Mouse (Mus musculus): ENCODE measurements around the gene Acap2. TPM values are rescaled to one million over a fixed set of nuclear protein-coding genes. Genes with fewer than 3 reads are reported as not detected.

Gene Acap2
- total and polyA plus RNA-seq, 2 experiments: 4.4 to 12.7 TPM

DNA sequence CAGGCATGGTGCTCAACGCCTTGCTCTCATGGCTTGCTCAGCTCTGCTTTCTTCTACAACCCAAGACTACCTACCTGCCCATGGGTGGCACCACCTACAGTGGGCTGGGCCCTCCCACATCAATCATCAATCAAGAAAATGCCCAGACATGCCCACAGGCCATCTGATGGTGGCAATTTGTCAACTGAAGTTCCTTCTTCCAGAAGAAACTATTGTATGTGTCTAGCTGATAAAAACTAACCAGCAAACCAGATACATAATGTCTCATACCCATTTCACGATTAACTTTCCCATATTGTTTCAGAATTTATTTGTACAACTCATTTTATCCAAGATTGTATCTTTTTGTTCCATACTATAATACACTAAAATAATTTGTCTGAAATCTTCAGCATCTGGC is 15.3 kb downstream of the Acap2 start:
- Histone ChIP-seq H3K27ac (replicated peaks; ENCODE audit: insufficient read depth, low read depth, low read length) (no peak overlapping the region), H3K36me3 (ENCODE audit: control insufficient read depth, insufficient read depth, low read length) (no peaks in the 10 kb centered on the region), H3K79me2 (ENCODE audit: control insufficient read depth, insufficient read depth, low read length) (peaks cover 38% of the 10 kb centered on the region), H3K27me3 (ENCODE audit: control insufficient read depth, insufficient read depth, low read length) (no peaks in the 10 kb centered on the region), H3K9ac (ENCODE audit: low read depth, low read length) (no peak overlapping the region), H3K4me3 (ENCODE audit: insufficient read depth, low read depth, low read length) (no peak overlapping the region), H3K4me1 (ENCODE audit: control insufficient read depth, insufficient read depth, low read length) (peaks cover 11% of the 10 kb centered on the region)
- 92% methylated on average over 2 of the region's 2 CpGs for WGBS
- no peak for TF ChIP-seq CTCF (IDR thresholded peaks at IDR 0.05; ENCODE audit: low read depth, low read length)
- no peak for TF ChIP-seq POLR2A (IDR thresholded peaks at IDR 0.05; ENCODE audit: extremely low read depth, insufficient read depth, low read length)
- no peak for DNase-seq (ENCODE audit: extremely low read depth, low read depth, low spot score)

DNA sequence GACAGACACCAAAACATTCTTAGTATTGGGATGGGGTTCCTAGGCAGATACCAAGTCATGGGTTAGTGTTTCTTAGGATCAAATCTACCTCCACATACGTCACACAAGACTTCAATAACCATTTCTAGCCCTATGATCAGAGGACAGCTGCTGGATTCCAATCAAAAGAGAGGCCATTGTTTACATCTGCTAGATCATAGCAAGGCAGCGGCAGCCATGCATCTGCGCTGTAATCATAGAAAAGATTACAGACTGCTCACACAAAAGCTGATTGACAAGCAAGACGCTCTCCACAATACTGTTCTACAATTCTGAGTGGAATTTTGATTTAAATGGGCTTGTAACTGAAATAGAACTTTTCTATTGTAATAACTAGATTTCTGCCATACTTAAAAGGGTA is 16.3 kb downstream of the Acap2 start:
- H3K4me1 ChIP-seq (ENCODE audit: control insufficient read depth, insufficient read depth, low read length): peaks cover 11% of the 10 kb centered on the region
- H3K36me3 ChIP-seq (ENCODE audit: control insufficient read depth, insufficient read depth, low read length): no peaks in the 10 kb centered on the region
- TF ChIP-seq CTCF (IDR thresholded peaks at IDR 0.05; ENCODE audit: low read depth, low read length): no peak
- no peak for TF ChIP-seq POLR2A (IDR thresholded peaks at IDR 0.05; ENCODE audit: extremely low read depth, insufficient read depth, low read length)
- 91% methylated on average over 4 of the region's 4 CpGs for WGBS
- no peaks in the 10 kb centered on the region for H3K27me3 ChIP-seq (ENCODE audit: control insufficient read depth, insufficient read depth, low read length)
- no peak overlapping the region for H3K9ac ChIP-seq (ENCODE audit: low read depth, low read length)
- no peak overlapping the region for H3K4me3 ChIP-seq (ENCODE audit: insufficient read depth, low read depth, low read length)
- no peak overlapping the region for H3K27ac ChIP-seq (replicated peaks; ENCODE audit: insufficient read depth, low read depth, low read length)
- peaks cover 38% of the 10 kb centered on the region for H3K79me2 ChIP-seq (ENCODE audit: control insufficient read depth, insufficient read depth, low read length)
- no peak for DNase-seq (ENCODE audit: extremely low read depth, low read depth, low spot score)

DNA sequence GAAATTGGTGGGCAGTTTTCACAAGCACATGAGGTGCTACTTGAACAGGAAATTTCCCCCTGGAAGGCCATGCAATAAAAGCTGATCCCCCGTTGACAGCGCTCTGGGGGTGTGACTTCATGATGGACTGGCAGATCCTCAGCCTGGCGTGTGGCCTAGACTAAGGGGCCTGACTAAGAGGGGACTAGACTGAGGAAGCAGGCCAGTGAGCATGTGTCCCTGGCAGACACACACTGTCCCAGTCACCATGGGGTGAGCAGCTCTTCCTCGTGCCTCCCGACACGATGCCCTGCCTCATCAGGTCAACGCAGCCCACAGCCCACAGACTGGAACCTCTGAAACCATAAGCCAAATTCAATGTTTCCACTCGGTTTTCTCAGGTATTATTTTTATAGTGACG is 18.5 kb downstream of the Acap2 start:
- H3K4me3 ChIP-seq (ENCODE audit: insufficient read depth, low read depth, low read length): no peak overlapping the region
- WGBS: 80% methylated on average over 9 of the region's 9 CpGs
- no peak for DNase-seq (ENCODE audit: extremely low read depth, low read depth, low spot score)
- no peaks in the 10 kb centered on the region for H3K27me3 ChIP-seq (ENCODE audit: control insufficient read depth, insufficient read depth, low read length)
- peaks cover 8% of the 10 kb centered on the region for H3K4me1 ChIP-seq (ENCODE audit: control insufficient read depth, insufficient read depth, low read length)
- no peaks in the 10 kb centered on the region for H3K36me3 ChIP-seq (ENCODE audit: control insufficient read depth, insufficient read depth, low read length)
- peaks cover 30% of the 10 kb centered on the region for H3K79me2 ChIP-seq (ENCODE audit: control insufficient read depth, insufficient read depth, low read length)
- H3K27ac ChIP-seq (replicated peaks; ENCODE audit: insufficient read depth, low read depth, low read length): no peak overlapping the region
- no peak overlapping the region for H3K9ac ChIP-seq (ENCODE audit: low read depth, low read length)
- TF ChIP-seq POLR2A (IDR thresholded peaks at IDR 0.05; ENCODE audit: extremely low read depth, insufficient read depth, low read length) (no peak), CTCF (IDR thresholded peaks at IDR 0.05; ENCODE audit: low read depth, low read length) (no peak)

DNA sequence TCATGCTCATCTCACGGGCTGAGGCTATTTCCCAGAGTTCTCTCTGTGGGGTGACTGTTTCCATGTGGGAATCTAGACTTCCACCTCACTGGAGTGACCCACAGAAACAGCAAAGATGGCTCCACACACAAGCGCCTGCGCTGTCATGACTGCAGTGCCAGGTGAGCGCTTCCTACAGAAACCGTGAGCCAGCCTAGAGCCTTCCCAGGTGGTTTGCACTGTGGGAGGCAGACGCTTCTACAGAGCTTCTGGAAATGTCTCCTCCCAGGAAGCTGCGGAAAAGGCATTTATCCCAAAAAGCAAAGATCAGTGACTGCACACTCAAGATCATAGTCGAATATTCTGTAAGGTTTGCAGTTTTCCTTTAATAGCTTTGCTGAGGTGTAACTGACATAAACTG is 20.2 kb downstream of the Acap2 start:
- WGBS: 92% methylated on average over 8 of the region's 8 CpGs
- no peak for DNase-seq (ENCODE audit: extremely low read depth, low read depth, low spot score)
- no peaks in the 10 kb centered on the region for H3K36me3 ChIP-seq (ENCODE audit: control insufficient read depth, insufficient read depth, low read length)
- H3K4me3 ChIP-seq (ENCODE audit: insufficient read depth, low read depth, low read length): no peak overlapping the region
- no peak overlapping the region for H3K27ac ChIP-seq (replicated peaks; ENCODE audit: insufficient read depth, low read depth, low read length)
- no peak for TF ChIP-seq CTCF (IDR thresholded peaks at IDR 0.05; ENCODE audit: low read depth, low read length)
- TF ChIP-seq POLR2A (IDR thresholded peaks at IDR 0.05; ENCODE audit: extremely low read depth, insufficient read depth, low read length): no peak
- H3K27me3 ChIP-seq (ENCODE audit: control insufficient read depth, insufficient read depth, low read length): no peaks in the 10 kb centered on the region
- H3K4me1 ChIP-seq (ENCODE audit: control insufficient read depth, insufficient read depth, low read length): peaks cover 6% of the 10 kb centered on the region
- H3K9ac ChIP-seq (ENCODE audit: low read depth, low read length): no peak overlapping the region
- H3K79me2 ChIP-seq (ENCODE audit: control insufficient read depth, insufficient read depth, low read length): peaks cover 28% of the 10 kb centered on the region

DNA sequence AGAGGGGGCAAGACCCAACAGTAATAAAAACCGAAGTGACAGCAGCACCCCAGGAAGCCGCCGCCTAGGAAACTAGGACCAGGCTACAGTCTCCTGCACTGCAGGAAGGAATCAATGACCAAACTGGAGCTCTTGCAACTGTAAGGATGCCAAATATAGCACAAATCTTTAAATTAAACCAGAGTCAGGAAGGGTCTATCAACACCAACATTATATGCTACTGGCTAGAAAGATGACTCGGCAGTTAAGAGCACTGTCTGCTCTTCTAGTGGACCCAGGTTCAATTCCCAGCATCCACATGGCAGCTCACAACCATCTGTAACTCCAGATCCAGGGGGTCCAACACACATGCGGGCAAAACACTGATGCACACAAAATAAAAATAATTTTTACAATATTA is 21.7 kb downstream of the Acap2 start:
- Histone ChIP-seq H3K79me2 (ENCODE audit: control insufficient read depth, insufficient read depth, low read length) (peaks cover 34% of the 10 kb centered on the region), H3K4me1 (ENCODE audit: control insufficient read depth, insufficient read depth, low read length) (peaks cover 6% of the 10 kb centered on the region), H3K9ac (ENCODE audit: low read depth, low read length) (no peak overlapping the region), H3K27ac (replicated peaks; ENCODE audit: insufficient read depth, low read depth, low read length) (no peak overlapping the region), H3K36me3 (ENCODE audit: control insufficient read depth, insufficient read depth, low read length) (no peaks in the 10 kb centered on the region), H3K27me3 (ENCODE audit: control insufficient read depth, insufficient read depth, low read length) (no peaks in the 10 kb centered on the region), H3K4me3 (ENCODE audit: insufficient read depth, low read depth, low read length) (no peak overlapping the region)
- no peak for TF ChIP-seq CTCF (IDR thresholded peaks at IDR 0.05; ENCODE audit: low read depth, low read length)
- TF ChIP-seq POLR2A (IDR thresholded peaks at IDR 0.05; ENCODE audit: extremely low read depth, insufficient read depth, low read length): no peak
- no peak for DNase-seq (ENCODE audit: extremely low read depth, low read depth, low spot score)
- 73% methylated on average over 5 of the region's 5 CpGs for WGBS

DNA sequence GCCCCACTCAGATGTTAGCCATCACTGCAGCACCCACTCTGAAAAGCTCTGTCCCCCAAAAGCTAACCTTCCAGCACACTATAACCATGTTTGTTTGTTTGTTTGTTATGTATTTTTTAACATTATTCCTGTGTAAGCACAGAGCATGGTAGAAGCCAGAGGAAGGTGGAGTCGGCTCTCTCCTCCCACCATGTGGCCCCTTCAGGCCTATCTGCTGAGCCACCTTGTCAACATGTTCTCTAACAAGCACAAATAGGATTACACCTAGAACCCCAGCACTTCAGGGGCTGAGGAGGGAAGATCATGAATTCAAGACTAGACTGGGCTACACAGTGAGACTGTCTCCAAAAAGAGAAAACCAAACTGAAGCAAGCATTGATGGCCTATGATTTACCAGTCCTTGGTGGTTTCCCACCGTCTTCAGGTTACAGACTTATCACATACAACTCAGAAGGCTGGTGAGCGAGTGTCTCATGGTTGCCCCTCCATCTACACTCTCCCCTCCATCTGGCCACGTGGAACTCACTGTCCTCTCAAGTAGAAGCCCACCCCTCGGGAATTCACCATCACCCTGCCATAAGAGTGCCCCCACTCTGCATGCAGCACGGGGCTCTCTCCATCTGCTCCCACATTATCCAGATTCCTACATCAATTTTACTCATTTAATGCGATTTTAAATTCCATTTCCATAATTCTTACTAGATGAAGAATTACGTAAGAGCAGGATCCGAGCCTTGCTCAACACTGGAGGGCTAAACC is 26.0 kb downstream of the Acap2 start:
- Histone ChIP-seq H3K79me2 (ENCODE audit: control insufficient read depth, insufficient read depth, low read length) (peaks cover 41% of the 10 kb centered on the region), H3K27ac (replicated peaks; ENCODE audit: insufficient read depth, low read depth, low read length) (no peak overlapping the region), H3K4me1 (ENCODE audit: control insufficient read depth, insufficient read depth, low read length) (peaks cover 11% of the 10 kb centered on the region), H3K4me3 (ENCODE audit: insufficient read depth, low read depth, low read length) (no peak overlapping the region), H3K27me3 (ENCODE audit: control insufficient read depth, insufficient read depth, low read length) (no peaks in the 10 kb centered on the region), H3K36me3 (ENCODE audit: control insufficient read depth, insufficient read depth, low read length) (no peaks in the 10 kb centered on the region), H3K9ac (ENCODE audit: low read depth, low read length) (no peak overlapping the region)
- 88% methylated on average over 9 of the region's 9 CpGs for WGBS
- DNase-seq (ENCODE audit: extremely low read depth, low read depth, low spot score): no peak
- TF ChIP-seq POLR2A (IDR thresholded peaks at IDR 0.05; ENCODE audit: extremely low read depth, insufficient read depth, low read length): no peak
- TF ChIP-seq CTCF (IDR thresholded peaks at IDR 0.05; ENCODE audit: low read depth, low read length): no peak

Measured in liver, adult 2 months (tissue).